Mouse (Mus musculus) B cell, adult 67 days (primary cell): ENCODE data around the gene Gm8879. TPM values are rescaled to one million over a fixed set of nuclear protein-coding genes. Genes with fewer than 3 reads are reported as not detected.

Experiments
- total RNA-seq, 2 experiments: library from RNA; stranded (reverse); gene quantifications; 4 replicates each; pipeline ENCODE4 v1.2.4; 2023

Gm8879 gene
- total RNA-seq, result not detected

GRCm38 (mm10) chr5:11127334-11127733, at the start of gene Gm8879:
Gene Gm8879, plus strand, starts transcription at chr5:11127634.

Other genes starting within 250 kb of the Gm8879 start
- gene Gm8871, start 179.8 kb upstream of the Gm8879 start, total RNA-seq, result not detected
- gene Gm8857, start 179.8 kb upstream of the Gm8879 start, total RNA-seq, result not detected
- gene Gm5861, start 55.4 kb downstream of the Gm8879 start, total RNA-seq, result not detected
- gene Gm8890, start 128.4 kb downstream of the Gm8879 start, total RNA-seq, result not detected
- gene Speer1, start 213.9 kb downstream of the Gm8879 start, total RNA-seq, result not detected